Mouse (Mus musculus): ENCODE data around the gene Cacnb4.

DNA sequence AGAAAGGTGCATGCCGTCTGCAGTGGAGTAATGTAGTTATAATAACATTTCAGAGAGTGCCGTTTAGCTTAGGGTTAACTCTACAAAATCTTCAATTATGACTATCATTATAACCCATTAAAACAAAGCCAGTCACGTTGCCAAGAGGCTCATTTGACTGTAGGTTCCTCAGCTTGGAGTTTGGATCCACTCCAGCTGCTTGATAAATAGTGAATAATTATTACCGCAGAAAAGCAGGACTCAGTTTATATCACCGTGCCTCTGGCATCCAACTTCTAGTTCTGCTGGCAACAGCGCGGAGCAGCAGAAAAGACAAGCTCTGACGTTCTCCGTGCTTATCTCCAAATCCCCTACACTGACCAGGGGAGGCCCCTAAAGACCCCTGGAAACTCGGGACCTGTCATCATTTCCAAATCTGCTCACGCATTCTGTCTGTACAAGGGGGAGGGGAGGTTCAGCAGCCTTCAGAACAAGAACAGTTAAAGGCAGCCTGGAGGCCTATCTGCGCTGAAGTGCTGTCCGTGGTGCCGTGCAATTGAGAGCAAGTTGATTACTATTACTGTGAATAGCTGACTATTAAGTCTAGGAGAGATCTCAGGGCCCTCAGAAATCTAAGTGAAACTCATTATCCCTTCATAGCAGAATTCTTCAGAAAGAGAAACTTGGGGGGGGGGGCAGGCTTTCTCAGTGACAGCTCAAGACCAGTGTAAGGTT lies 240.6 kb downstream of the Cacnb4 start:
- TF ChIP-seq CTCF (IDR thresholded peaks at IDR 0.05; ENCODE audit: insufficient read depth, low read length) (no peak), POLR2A (IDR thresholded peaks at IDR 0.05; ENCODE audit: borderline replicate concordance, extremely low read depth, low read depth, low read length) (no peak)
